Mouse (Mus musculus): ENCODE results near the gene Psma7. TPM values are rescaled to one million over a fixed set of nuclear protein-coding genes. Genes with fewer than 3 reads are reported as not detected.
A peak's percentile ranks its signal among the peaks of the same experiment; 100 is the strongest.

Gene Psma7
- total RNA-seq, 2 experiments from 2014 or later, result 166 to 176 TPM

- no peak for TF ChIP-seq CTCF (conservative IDR thresholded peaks at IDR 0.05)
Observed at GRCm38 (mm10) chr2:180069770-180070480, 27.7 kb upstream of the Psma7 start.

GRCm38 (mm10) chr2:180063338-180064131 lies 21.3 kb upstream of the Psma7 start:
- no peak for DNase-seq (ENCODE audit: low spot score in 2 of 2)
- Histone ChIP-seq H3K27ac (no peak overlapping the region), H3K4me3 (no peak overlapping the region)
- TF ChIP-seq CTCF (conservative IDR thresholded peaks at IDR 0.05), result no peak

More at GRCm38 (mm10) chr2:180069770-180070480, 27.7 kb upstream of the Psma7 start:
- H3K27ac ChIP-seq, result peak overlapping the region; percentile 93
- peak overlapping the region; percentile 98 for H3K4me3 ChIP-seq
- DNase-seq (ENCODE audit: low spot score in 2 of 2), result no peak

- no peak for DNase-seq (ENCODE audit: low spot score in 2 of 2)
- TF ChIP-seq CTCF (conservative IDR thresholded peaks at IDR 0.05), result no peak
- no peak overlapping the region for H3K27ac ChIP-seq
- H3K4me3 ChIP-seq, result no peak overlapping the region
Observed at GRCm38 (mm10) chr2:180053001-180053400, 10.8 kb upstream of the Psma7 start.

- no peak overlapping the region for H3K27ac ChIP-seq
- peak; percentile 70 for TF ChIP-seq CTCF (conservative IDR thresholded peaks at IDR 0.05)
- H3K4me3 ChIP-seq, result no peak overlapping the region
- DNase-seq (ENCODE audit: low spot score in 2 of 2), result no peak
Observed at GRCm38 (mm10) chr2:180051986-180052733, 9.9 kb upstream of the Psma7 start.

GRCm38 (mm10) chr2:180050986-180051385 lies 8.8 kb upstream of the Psma7 start:
- Histone ChIP-seq H3K27ac (0 out of 2 replicates have a peak overlapping the region, but pooled peaks have one; percentile 4), H3K4me3 (no peak overlapping the region)
- peak; percentile 85 for TF ChIP-seq CTCF (conservative IDR thresholded peaks at IDR 0.05)
- DNase-seq (ENCODE audit: low spot score in 2 of 2), result peak; percentile 69 to 84

GRCm38 (mm10) chr2:180047980-180048635 lies 5.9 kb upstream of the Psma7 start:
- no peak for TF ChIP-seq CTCF (conservative IDR thresholded peaks at IDR 0.05)
- Histone ChIP-seq H3K27ac (peak overlapping the region; percentile 90), H3K4me3 (no peak overlapping the region; the same call in 1 of the 2 replicates)
- peak; percentile 58 to 74 for DNase-seq (ENCODE audit: low spot score in 2 of 2)

- Histone ChIP-seq H3K4me3 (no peak overlapping the region), H3K27ac (peak overlapping the region; percentile 90)
- TF ChIP-seq CTCF (conservative IDR thresholded peaks at IDR 0.05), result no peak
- DNase-seq (ENCODE audit: low spot score in 2 of 2), result no peak
Observed at GRCm38 (mm10) chr2:180047580-180047979, 5.3 kb upstream of the Psma7 start.

- Histone ChIP-seq H3K4me3 (no peak overlapping the region), H3K27ac (no peak overlapping the region)
- TF ChIP-seq CTCF (conservative IDR thresholded peaks at IDR 0.05), result peak; percentile 79
- peak in 1 of 2 experiments; percentile 35 for DNase-seq (ENCODE audit: low spot score in 2 of 2)
Observed at GRCm38 (mm10) chr2:180045283-180045682, 3.0 kb upstream of the Psma7 start.

GRCm38 (mm10) chr2:180042858-180043515 lies 754 bp upstream of the Psma7 start:
- peak overlapping the region; percentile 76 for H3K4me3 ChIP-seq
- no peak for TF ChIP-seq CTCF (conservative IDR thresholded peaks at IDR 0.05)
- H3K27ac ChIP-seq, result peak overlapping the region; percentile 98
- DNase-seq (ENCODE audit: low spot score in 2 of 2), result peak; percentile 54 to 75

GRCm38 (mm10) chr2:180041577-180042255 lies 517 bp downstream of the Psma7 start:
- peak overlapping the region; percentile 76 for H3K4me3 ChIP-seq
- DNase-seq (ENCODE audit: low spot score in 2 of 2), result peak in 1 of 2 experiments; percentile 37
- H3K27ac ChIP-seq, result peak overlapping the region; percentile 98
- TF ChIP-seq CTCF (conservative IDR thresholded peaks at IDR 0.05), result no peak

- Histone ChIP-seq H3K27ac (no peak overlapping the region), H3K4me3 (peak overlapping the region; percentile 76)
- TF ChIP-seq CTCF (conservative IDR thresholded peaks at IDR 0.05), result no peak
- DNase-seq (ENCODE audit: low spot score in 2 of 2), result no peak
Observed at GRCm38 (mm10) chr2:180040406-180040805, 1.8 kb downstream of the Psma7 start.

Data from layer of hippocampus, adult 2 months (tissue).